Mouse (Mus musculus) brown adipose tissue, adult 24 weeks (tissue): ENCODE data around the gene Kazn. TPM values are rescaled to one million over a fixed set of nuclear protein-coding genes. Genes with fewer than 3 reads are reported as not detected.

Experiments
- H3K27ac ChIP-seq: fragments of 200-500 bp; replicated peaks from 2 replicates; pipeline ENCODE4 v1.5.1; 2012; ENCODE audit warnings: low read depth, mild to moderate bottlenecking, low read length
- H3K4me1 ChIP-seq: fragments of 200-500 bp; 2 replicates; pipeline ENCODE4 v1.6.1; 2012; ENCODE audit warnings: low read length, mixed read lengths; ENCODE audit not compliant: control insufficient read depth, insufficient read depth, insufficient read length
- H3K4me3 ChIP-seq: fragments of 200-500 bp; 2 replicates; pipeline ENCODE4 v1.5.1; 2012; ENCODE audit warnings: low read depth, mild to moderate bottlenecking, low read length, moderate library complexity; ENCODE audit not compliant: insufficient read depth
- polyA plus RNA-seq: library from polyadenylated mRNA; stranded (reverse); fragments of >200 nt; gene quantifications from 2 replicates; pipeline ENCODE4 v1.2.4, GENCODE M21; 2012; ENCODE audit not compliant: missing spikeins, insufficient read depth, insufficient read length

The Kazn gene
- polyA plus RNA-seq = 0.79 and 0.88 TPM in 2 replicates

DNA sequence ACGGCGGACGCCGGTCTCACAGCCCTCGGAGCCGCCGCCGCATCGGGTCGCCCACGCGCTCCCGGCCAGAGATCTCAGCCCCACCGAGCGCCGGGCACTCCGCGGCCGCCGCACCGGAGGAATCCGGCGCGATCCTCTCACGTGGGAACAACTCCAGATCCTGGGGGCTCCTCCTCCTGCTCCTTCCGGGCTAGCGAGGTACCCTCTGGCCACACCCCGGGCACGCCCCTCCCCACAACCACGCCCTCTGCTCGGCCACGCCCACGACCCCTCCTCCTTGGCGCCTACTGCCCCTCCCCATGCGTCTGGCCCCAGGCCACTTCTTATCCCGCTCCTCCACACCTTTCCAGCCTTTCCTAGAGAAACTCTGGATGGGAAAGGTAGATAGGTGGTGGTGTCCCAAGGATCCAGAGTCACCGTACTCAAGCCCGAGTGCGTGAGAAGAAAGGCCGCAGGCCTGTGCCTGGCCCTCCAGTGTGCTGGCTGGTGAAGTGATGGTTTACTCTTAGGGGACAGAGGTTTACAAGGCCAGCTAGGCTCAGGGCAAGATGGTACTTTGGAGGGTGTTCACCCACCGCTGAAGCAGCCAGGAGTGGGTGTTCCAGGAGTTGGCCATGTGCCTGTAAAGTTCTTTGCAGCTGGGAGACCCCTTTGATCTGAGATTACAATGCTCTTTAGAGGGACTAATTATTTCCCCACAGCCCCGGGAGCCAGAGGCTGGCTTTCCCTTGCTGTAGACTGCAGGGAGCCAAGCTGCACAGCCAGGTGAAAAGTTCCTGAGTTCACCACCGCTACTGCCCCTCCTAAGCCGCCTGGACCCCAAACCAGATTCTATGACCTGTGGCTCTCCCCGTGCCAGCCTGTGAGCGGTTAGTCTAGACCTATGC is at the start of gene Kazn:
Gene Kazn, minus strand, starts transcription at position 162 of the 887 bp plus-strand sequence.
- Histone ChIP-seq H3K4me3 (peak within 1 kb of the TSS; percentile 70), H3K4me1 (peaks cover 12% of the 10 kb centered on the region), H3K27ac (no peak within 1 kb of the TSS)

DNA sequence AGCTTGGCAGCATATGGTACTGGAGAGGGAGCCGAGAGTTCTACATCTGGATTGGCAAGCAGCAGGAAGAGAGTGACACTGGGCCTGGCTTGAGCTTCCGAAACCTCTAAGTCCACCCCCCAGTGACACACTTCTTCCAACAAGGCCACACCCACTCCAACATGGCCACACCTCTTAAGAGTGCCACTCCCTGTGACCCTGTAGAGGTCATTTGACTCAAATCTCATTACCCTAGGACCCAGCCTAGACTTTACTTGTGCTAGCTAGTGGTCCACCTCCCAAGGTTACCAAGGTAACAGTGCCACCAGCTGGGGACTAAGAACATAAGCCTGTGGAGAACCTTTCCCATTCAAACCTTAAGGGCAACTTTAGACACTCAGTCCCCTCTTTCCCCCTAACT is 46.3 kb upstream of the Kazn start:
- H3K27ac ChIP-seq = no peak overlapping the region
- no peaks in the 10 kb centered on the region for H3K4me1 ChIP-seq
- H3K4me3 ChIP-seq = no peak overlapping the region

GRCm38 (mm10) chr4:142283867-142284266 is 44.7 kb upstream of the Kazn start:
- no peaks in the 10 kb centered on the region for H3K4me1 ChIP-seq
- H3K4me3 ChIP-seq = no peak overlapping the region
- no peak overlapping the region for H3K27ac ChIP-seq

GRCm38 (mm10) chr4:142278197-142278575 is 39.0 kb upstream of the Kazn start:
- Histone ChIP-seq H3K4me1 (no peaks in the 10 kb centered on the region), H3K27ac (no peak overlapping the region), H3K4me3 (no peak overlapping the region)

GRCm38 (mm10) chr4:142277481-142278196 is 38.4 kb upstream of the Kazn start:
- Histone ChIP-seq H3K4me1 (no peaks in the 10 kb centered on the region), H3K4me3 (no peak overlapping the region), H3K27ac (no peak overlapping the region)

DNA sequence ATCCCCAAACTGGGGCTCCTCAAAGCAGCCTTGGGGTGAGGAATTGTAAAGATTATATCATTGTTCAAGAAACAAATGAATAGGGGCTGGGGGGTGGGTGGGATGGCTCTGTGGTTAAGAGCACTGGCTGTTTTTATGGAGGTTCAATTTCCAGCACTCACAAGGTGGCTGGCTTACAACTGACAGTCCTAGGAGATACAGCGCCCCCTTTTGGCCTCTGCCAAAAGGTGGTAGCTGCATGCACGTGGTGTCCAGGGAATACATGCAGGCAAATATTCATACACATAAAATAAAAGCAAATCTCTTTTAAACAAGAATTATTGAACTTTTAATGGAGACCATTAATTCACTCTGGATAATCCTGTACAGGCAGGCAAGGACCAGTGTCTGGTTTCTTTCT is 36.0 kb upstream of the Kazn start:
- Histone ChIP-seq H3K4me3 (no peak overlapping the region), H3K27ac (no peak overlapping the region), H3K4me1 (no peaks in the 10 kb centered on the region)

DNA sequence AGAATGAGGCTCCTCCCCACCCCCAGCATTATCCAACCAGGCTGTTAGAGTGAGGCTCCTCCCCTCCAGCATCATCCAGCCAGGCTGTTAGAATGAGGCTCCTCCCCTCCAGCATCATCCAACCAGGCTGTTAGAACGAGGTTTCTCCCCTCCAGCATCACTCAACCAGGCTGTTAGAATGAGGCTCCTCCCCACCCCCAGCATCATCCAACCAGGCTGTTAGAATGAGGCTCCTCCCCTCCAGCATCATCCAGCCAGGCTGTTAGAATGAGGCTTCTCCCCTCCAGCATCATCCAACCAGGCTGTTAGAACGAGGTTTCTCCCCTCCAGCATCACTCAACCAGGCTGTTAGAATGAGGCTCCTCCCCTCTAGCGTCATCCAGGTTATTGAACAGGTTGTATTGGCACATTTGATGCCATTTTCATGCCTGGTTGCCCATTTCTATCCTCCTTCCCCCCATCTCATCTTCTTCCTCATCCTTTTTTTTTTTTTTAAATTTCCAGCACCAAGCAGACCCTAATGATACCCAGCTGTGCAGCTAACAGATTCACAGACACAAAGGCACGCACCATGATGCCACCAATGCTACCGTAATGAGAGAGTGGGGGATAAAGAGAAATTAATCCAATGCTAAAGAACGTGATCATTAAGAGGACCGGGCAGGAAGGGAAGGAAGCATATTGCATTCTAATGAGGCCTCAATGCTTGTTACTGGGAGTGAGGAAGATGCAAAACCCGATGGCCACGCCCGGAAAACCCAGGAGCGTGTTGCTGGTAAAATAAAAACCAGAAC is 35.4 kb upstream of the Kazn start:
- no peak overlapping the region for H3K4me3 ChIP-seq
- no peaks in the 10 kb centered on the region for H3K4me1 ChIP-seq
- H3K27ac ChIP-seq = no peak overlapping the region

DNA sequence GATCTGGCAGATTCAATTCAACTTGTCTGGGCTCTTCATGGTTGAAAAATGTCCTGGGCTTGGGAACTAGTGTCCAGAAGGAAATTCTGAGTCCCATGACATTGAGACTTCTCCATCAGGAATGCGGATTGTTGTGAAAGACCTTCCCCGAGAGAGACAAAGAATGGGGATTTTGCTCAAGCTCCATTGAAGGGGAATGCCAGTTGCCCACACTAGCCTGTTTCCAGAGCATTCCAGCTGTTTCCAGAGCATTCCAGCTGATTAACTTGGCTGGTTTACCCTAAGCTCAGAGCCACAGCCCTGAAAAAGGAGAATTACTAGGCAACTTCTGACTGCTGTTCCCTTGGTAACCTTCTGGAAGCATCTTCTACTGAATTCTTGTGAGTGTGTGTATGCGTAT is 32.3 kb upstream of the Kazn start:
- no peak overlapping the region for H3K27ac ChIP-seq
- no peak overlapping the region for H3K4me3 ChIP-seq

DNA sequence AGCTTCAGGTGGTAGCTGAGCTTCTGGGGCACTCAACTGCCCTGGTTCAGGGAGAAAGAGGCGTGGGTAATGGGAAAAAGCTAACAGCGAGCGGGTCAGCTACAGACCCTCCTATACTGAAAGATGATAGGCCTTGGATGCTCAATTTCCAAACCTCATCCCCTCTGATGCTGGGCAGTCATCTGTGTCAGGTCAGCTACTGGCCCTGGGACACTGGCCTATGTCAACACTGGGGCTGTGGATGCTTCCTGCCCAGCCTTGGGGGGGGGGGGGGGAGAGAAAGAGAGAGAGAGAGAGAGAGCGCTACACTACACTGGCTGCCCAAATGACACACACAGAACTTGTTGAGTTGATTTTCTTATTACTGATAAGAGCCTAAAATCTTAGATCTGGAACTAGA is 28.6 kb upstream of the Kazn start:
- Histone ChIP-seq H3K27ac (no peak overlapping the region), H3K4me1 (no peaks in the 10 kb centered on the region)

More for the DNA sequence above, 32.3 kb upstream of the Kazn start:
- no peaks in the 10 kb centered on the region for H3K4me1 ChIP-seq

GRCm38 (mm10) chr4:142267348-142267819 is 28.2 kb upstream of the Kazn start:
- Histone ChIP-seq H3K4me3 (no peak overlapping the region), H3K27ac (no peak overlapping the region), H3K4me1 (no peaks in the 10 kb centered on the region)

More for the DNA sequence above, 28.6 kb upstream of the Kazn start:
- no peak overlapping the region for H3K4me3 ChIP-seq

DNA sequence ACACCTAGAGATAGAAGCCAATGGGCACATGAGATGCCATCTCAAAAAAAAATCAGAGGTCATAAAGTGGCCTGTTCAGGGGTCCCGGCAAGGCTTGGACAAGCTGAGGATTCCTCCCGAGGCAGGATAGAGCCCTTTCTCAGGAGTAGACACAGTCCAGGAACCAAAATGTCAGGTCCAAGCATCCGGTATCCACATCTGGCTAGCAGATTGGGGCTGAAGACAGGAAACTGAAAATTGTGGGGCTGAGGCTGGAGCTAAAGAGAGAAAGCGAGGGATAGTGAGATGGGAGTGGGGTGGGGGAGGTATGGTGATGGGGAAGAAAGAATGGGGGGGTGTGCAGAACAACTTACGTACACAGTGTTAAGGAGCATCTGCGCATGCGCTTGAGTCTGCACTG is 25.1 kb upstream of the Kazn start:
- Histone ChIP-seq H3K4me3 (no peak overlapping the region), H3K27ac (no peak overlapping the region), H3K4me1 (no peaks in the 10 kb centered on the region)

GRCm38 (mm10) chr4:142261725-142262124 is 22.5 kb upstream of the Kazn start:
- no peaks in the 10 kb centered on the region for H3K4me1 ChIP-seq
- H3K4me3 ChIP-seq = no peak overlapping the region
- no peak overlapping the region for H3K27ac ChIP-seq

DNA sequence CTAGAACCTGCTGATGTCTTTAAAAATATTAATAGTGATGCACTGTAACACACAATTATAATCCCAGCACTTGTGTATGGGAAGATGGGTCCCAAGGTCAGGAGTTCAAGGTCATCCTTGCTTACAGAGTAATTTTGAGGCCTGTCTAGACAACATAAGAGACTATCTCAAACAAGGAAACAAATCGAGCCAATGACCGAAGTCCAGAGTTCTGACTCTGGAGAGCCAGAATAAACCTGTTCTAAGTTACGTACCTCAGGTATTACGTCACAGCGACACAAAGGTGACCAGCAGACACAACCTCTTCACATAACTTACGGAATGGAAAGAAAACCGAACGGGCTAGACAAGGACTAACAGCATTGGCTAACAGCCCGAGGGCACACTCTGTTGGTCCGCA is 19.5 kb upstream of the Kazn start:
- Histone ChIP-seq H3K4me3 (no peak overlapping the region), H3K4me1 (no peaks in the 10 kb centered on the region), H3K27ac (no peak overlapping the region)

DNA sequence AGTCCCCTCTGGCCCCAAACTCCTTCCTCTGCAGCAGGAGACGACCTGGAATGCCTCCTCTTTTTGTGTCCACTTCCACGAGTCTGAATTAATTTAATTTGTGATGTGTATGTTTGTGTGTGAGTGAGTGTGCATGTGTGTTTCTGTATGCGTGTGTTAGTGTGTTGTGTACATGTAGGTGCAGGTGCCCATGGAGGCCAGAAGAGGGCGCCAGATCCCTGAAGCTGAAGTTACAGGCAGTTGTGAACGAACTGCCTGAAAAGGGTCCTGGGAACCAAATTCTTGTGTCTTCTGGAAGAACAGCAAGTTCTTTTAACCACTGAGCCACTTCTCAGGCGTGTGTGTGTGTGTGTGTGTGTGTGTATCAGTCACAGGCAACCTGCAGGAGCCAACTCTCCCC is 14.9 kb upstream of the Kazn start:
- Histone ChIP-seq H3K4me3 (no peak overlapping the region), H3K4me1 (peaks cover 2% of the 10 kb centered on the region; the same call in 1 of the 2 replicates), H3K27ac (no peak overlapping the region)
